Mouse (Mus musculus) left cerebral cortex, postnatal 14 days (tissue): ENCODE results near the gene Csk. TPM values are rescaled to one million over a fixed set of nuclear protein-coding genes. Genes with fewer than 3 reads are reported as not detected.
A peak's percentile ranks its signal among the peaks of the same experiment; 100 is the strongest.

ENCODE experiments used
- DNase-seq, 2 experiments: peaks; one replicate each; pipeline ENCODE4 v3.0.0; 2021 to 2022; ENCODE audit warnings: low spot score in 2 of 2, mixed read lengths in 1 of 2
- intact Hi-C: fragments of 180-260 bp; cut with DNase I; formaldehyde crosslinking; loops from one replicate; pipeline ENCODE4 v1.15.1; 2025
- total RNA-seq, 2 experiments: library from RNA; stranded (reverse); gene quantifications; 2 replicates each; pipeline ENCODE4 v1.2.3; 2021

Gene Csk
- total RNA-seq, 2 experiments from 2014 or later: 46.8 to 47.1 TPM

DNA sequence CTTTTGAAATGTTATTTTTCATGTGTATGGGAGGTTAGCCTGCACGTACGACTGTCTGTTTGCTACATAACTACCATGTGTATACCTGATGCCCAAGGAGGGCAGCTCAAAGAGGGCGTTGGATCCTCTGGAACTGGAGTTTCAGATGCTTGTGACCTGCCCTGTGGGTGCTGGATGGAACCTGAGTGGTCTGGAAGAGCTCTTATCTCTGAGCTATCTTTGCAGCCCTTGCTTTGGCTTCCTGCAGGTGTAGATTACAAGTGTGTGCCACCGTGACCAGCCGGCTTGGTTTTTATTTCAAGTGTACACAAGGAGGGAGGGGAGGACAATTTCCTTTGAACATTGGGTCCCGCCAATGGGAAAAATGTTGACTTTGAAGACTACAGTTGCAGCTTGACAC, 7.1 kb upstream of the Csk start:
- DNase-seq: no peak
- intact Hi-C loops: no loop called here

DNA sequence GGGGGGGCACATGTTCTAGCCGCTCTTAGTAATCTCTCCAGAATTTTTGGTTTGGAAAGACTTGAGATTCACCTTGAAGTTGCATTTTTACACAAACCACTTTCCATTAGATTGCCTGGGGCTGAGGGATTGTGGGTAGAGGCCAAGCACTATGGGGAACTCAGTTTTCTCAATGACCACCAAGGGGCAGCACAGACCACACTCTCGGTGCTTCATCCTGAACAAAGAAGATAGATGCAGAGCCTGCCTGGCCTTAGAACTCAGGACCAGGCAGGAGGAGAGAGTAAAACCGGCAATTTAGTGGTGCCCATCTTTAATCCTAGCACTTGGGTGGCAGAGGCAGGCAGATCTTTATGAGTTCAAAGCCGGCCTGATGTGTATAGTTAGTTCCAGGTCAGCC, 6.3 kb upstream of the Csk start:
- intact Hi-C loops: loop anchor here (1.0 to 10.0 kb wide), 2 partner anchors 85 to 335 kb away; no protein-coding TSS in a partner anchor
- peak; percentile 85 to 88 for DNase-seq

DNA sequence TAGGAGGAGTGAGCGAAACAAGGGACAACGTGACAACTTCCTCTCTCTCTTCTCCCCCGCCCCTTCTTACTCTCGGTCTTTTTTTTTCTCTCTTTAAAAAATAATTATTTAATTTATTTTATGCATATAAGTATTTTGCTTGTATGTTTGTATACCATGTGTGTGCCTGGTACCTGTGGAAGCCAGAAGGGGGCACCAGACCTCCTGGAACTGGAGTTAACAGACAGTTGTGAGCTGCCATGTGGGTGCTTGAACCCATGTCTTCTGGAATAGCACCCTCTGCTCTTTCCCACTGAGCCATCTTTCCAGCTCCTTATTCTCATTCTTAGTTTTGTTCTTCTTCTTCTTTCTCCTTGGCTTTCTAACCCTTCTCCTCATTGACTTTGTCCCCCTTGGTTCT, 5.5 kb upstream of the Csk start:
- DNase-seq: no peak
- intact Hi-C loops: loop anchor here (1.0 to 10.0 kb wide), 2 partner anchors 85 to 336 kb away; no protein-coding TSS in a partner anchor

DNA sequence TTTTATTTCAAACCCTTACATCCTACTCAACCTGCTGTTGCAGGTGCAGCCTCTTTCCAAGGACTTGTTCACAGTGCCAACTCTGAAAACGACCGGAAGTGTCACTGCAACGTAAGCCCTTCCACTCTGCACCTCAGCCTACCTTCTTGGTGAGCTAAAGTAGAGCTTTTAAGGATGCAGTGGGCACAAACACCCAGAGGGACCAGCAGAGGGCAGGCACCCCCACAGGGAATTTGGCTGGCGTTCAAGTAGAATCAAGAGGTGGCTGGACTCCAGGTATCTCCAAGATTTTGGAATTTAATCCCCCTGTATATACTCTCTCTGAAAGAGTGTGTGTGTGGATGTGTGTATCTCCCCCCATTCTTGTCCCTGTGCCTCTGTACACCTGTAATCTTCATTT, 4.4 kb upstream of the Csk start:
- intact Hi-C loops: loop anchor here (10.0 kb wide), 1 partner anchor 337 kb away; no protein-coding TSS in a partner anchor
- DNase-seq: no peak

DNA sequence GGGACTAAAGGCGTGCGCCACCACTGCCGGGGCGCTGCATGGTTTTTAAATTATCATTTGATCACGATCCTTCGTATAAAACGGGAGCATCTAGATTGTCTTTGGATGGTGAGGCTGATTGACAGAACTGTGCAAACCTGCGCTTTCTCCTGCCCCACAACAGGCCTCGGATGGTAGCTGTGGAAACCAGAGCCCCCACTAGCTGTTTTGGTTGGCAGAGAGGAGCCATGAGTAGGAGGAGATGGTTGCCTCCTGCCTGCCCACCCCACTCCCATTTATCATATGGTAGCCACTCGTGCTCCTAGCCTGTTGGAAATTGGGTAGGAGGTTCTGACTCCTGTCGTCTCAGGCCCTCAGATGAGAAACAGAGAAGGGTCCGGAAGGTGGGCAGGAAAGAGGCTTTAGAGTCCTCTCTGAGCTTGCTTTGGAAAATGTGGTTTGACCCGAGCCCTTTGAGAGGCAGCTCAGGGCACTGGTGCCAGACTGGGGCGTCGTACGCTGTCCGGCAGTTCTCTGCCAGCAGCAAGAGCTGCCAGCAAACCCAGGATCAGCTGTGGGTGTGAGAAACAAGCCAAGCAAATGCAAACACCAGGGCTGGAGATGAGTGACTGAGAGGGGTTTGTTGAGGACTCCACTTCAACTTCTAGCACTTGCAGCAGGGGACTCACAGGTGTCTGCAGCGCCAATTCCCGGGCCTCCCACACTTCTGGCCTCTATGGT, 3.4 kb upstream of the Csk start:
- intact Hi-C loops: loop anchor here (10.0 kb wide), 1 partner anchor 338 kb away; no protein-coding TSS in a partner anchor
- no peak for DNase-seq

DNA sequence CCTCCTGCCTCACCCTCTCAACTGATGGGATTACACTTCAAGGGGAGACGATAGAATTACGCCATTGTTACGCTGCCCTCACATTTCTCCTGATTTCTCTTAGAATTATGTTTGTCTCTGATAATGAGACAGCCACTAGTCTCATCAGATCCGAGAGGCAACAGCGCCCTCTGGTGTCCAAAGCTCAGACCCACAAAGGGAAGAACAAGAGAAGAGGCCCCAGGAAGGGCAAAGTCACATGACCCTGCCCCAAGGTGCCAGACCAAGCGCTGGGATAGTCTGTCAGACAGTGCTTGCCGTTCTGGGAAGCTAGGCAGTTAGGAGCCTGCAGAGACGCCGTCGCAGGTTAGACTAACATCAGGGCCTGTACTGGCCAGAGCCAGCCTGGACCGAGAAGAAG, 2.3 kb upstream of the Csk start:
- intact Hi-C loops: loop anchor here (1.0 to 10.0 kb wide), 3 partner anchors 26 to 339 kb away; no protein-coding TSS in a partner anchor
- DNase-seq: peak; percentile 93 to 96

DNA sequence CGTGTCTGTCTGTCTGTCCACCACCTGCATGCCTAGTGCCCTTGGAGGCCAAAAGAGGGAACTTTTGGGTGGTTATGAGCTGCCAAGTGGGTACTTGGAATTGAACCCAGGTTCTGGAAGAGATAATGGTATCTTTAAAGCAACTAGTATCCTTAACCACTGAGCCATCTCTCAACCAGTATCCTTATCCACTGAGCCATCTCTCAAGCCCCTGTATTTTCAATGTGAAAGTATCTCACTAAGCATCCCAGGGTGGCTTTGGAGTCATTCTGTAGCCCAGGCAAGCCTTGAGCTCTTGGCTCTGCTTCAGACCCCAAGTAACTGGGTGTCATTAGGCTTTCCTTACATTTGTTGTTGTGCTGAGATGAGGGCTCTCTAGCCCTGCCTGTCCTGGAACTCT, 1.5 kb upstream of the Csk start:
- intact Hi-C loops: loop anchor here (1.0 to 10.0 kb wide), 4 partner anchors 26 to 340 kb away; partner anchors contain the start of gene Cox5a
- no peak for DNase-seq

DNA sequence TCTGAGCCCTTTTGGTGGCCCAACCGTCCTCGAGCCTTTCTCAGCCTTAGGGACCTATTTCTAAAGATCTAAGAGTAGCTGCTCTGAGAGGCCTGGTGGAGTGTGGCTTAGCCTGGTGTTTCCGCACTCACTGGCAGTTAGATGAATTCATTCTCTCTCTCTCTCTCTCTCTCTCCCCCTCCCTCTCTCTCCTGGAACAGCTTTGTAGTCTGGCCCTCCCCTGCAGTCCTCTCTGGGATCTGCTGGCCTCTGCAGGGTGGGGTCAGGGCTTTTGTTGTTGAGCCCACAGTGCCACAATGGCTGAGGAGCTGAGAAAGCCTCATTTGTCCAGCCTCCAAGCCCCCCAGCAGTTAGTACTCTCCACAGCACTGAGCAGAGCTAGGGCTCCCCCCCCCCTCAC, 576 bp downstream of the Csk start:
- intact Hi-C loops: loop anchor here (5.0 to 10.0 kb wide), 2 partner anchors 131 to 342 kb away; partner anchors contain the start of gene Cox5a
- DNase-seq: no peak

DNA sequence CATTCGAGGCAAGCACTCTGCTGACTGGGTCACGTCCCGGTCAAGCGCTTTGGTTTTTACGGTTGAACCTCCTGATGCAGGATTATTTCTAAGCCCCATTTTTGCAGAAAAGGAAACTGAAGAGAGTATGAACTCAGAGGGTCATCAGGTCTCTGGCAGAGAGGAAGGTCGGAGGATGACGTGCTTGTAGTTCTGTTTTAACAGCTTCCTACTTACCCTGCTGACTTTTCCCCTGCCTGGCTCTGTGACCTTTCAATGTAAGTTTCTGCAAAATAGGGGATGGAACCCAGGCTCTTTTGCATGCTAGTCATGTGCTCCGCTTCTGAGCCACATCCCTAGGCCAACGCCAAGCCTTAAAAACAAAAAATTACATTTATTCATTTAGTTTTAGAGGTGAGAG, 1.1 kb downstream of the Csk start:
- DNase-seq: no peak
- intact Hi-C loops: loop anchor here (5.0 to 10.0 kb wide), 2 partner anchors 130 to 342 kb away; partner anchors contain the start of gene Cox5a

DNA sequence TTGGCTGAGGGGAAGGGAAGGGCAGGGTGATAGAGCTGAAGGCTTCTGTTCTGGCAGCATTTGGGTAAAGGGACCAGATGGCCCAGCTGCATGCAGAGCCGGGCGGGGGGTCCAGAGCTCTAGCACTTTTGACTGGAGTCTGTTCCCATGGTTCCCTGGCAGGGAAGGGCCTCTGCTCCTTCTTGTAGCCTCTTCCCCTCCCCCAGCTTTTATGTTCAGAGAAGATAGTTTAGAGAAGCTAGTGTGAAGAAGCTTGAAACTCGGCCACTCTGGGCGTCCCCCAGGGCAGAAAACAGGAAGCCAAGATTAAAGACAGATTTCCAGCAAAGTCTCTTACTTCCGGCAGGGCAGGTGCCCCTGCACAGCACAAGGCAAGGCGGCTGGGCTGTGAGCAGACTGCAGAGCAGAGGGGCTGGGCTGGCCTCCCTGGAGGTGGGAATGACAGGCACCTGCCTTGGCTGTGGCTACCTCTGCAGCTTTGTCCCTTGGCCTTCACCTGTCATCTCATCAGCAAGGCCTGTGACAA, 2.6 kb downstream of the Csk start:
- intact Hi-C loops: loop anchor here (5.0 to 10.0 kb wide), 2 partner anchors 129 to 344 kb away; partner anchors contain the start of gene Cox5a
- peak in 1 of 2 experiments; percentile 54 for DNase-seq

DNA sequence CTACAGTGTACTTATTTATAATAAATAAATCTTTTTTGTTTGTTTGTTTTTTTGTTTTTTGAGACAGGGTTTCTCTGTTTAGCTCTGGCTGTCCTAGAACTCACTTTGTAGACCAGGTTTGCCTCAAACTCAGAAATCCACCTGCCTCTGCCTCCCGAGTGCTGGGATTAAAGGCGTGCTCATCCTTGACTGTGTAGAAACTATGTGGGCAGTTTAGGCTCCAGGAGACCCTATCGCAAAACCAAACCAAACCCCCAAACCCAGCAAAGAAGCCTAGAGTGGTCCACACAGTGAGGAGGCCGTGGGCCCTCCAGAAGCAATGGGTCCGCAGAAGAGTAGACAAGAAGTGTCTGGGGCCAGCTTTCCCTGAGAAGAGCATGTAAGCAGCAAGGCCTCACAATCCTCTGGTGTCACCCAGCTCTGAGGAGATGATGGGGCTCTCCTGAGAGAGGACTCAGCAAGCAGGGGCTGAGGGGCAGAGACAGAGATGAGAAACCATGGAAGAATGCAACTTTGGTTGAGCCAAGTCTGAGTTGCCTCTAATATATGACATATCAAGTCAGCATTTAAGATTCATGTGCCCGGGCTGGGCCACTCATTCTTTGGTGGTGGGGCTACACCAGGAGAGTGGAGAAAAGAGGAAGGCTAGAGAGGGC, 3.2 kb downstream of the Csk start:
- no peak for DNase-seq
- intact Hi-C loops: loop anchor here (5.0 to 10.0 kb wide), 2 partner anchors 128 to 345 kb away; partner anchors contain the start of gene Cox5a

DNA sequence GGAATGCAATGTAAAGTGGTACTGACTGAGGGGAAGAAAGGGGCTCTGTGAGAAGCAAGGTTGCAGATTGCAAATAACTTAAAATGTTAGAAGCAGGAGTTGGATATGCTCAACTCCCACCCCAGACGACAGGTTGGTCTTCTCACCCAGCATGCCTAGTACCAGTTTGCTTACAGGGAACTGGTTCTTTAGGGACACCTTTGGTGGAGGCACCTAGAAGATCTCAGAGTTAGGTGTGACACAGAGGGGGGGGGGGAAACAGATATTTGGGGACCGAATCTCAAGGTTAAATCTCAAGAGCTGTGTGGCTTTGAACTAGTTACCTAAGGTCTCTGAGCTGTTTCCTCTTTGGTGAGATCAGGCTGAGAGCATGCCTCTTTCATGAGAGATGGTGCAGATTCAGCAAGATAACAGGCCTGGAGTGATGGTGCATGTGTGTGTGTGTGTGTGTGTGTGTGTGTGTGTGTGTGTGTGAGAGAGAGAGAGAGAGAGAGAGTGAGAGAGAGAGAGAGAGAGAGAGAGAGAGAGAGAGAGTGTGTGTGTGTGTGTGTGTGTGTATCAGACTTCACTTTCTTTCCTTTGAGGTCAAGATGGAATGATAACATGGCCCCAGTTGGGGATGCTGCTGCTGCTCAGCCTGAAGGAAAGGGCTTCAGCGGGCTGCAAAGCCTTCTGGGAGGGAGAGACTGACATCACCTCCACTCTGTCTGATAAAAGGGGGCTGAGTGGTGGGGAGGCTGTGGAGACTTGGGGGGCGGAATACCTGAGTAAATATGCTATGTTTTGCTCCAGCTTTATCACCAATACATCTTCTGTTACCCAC, 5.9 kb downstream of the Csk start:
- no peak for DNase-seq
- intact Hi-C loops: no loop called here

DNA sequence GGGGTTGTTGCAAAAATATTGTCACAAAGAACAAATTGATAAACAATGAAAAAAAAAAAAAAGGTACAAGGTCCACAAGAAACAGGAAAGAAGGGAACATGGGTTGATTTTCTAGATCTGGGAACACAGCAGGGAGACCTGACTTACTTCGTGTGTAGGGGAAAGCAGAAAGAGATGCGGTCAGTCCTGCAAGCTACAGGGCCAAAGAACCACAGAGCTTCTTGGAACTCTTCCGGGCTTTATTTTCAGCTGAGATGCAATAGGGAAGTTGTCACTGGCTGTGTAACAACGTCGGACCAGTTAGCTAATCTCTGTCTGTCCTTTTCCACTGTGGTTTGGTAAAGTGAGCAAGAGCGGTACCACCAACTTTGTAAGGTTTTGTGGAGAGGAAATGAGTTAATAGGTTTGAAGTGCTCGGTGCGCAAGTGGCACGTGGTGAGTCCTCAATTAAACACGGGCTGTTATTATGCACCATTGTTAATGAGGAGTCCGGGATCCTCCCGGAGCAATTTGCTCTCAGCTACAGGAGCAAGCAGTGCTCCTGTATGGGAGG, 6.8 kb downstream of the Csk start:
- intact Hi-C loops: no loop called here

DNA sequence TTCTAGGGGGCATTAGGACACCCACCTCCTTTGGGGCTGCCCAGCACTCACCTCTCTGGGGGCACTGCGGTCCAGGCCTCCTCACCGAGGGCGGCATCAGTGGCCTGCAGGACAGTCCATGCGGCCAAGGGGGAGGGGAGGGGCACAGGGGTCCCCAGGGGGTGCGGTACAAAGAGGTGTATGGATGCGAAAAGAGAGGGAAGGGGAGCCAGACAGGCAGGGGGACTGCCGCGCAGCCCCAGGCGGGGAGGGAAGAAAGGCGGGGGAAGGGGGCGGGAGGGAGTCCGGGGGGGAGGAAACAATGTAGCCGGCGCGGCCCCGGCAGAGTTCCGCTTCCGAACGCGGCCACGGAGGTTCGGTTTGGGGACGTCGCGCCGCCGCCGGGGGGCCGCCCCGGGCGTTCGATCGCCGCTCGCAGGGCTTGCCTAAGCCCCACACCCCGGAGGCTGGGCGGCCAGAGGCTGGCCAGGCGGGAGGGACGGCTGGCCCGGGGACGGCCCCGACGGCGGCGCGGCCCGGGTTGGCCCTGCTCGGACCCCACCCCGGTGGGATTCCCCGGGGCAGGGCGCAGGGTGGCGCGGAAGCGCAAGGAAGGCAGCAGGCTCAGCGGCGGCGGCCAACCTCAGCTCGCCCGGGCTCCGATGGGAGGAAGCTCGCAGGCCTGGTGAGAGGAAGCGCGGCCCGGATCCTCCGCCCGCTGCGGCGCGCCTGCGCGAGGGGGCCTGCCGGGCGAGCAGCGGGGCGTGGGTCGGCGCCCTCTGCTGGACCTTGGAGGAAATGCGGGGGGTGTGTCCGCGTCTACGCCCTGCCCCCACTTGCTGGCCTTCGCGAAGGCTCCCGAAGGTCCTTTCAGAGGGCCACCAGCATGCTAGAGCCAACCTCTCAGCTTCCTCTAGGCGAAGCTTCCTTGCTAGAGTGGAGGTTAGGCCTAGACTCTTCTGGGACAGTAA, 8.2 kb downstream of the Csk start:
- DNase-seq: peak; percentile 86 to 94
- intact Hi-C loops: no loop called here

More for the DNA sequence above, 6.8 kb downstream of the Csk start:
- DNase-seq: no peak

DNA sequence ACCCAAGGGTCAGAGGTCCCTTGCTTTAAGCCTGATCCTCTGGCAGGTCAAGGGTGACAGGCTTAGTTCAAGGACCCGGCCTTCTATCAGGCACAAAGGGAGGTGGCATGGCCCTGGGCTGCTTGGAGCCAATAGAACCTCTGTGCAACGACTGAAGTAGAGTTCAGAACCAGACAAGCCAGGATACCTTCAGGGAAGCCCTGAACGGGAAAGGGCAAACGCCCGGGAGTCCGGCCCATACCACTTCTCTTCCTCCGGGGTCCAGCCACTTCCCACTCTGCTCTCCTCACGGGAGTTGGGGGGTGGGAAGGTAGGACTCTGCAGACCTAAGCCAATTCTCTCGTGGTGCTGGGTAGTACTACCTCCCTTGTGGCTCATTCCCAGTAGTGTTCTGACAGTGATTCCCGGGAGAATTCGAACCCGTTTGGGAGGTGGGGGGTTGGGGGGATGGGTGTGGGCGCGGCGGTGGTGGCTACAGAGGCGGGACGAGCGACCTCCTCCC, 8.9 kb downstream of the Csk start:
- DNase-seq: no peak
- intact Hi-C loops: no loop called here

DNA sequence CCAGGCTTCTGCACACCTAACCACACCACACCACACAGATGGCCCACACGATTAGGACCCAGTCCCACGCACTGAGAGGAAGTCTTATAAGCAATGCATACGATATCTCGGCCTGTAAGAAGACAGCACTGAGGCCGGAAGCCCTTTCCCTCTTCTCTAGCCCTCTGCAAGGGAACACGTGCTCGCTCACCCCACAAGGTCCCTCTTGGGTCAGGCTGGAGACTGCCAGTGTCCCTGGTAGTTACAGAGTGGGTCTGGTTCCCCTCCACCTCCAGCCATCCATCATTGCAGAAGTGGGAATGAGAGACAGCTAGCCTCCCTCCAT, 9.6 kb downstream of the Csk start:
- intact Hi-C loops: no loop called here

DNA sequence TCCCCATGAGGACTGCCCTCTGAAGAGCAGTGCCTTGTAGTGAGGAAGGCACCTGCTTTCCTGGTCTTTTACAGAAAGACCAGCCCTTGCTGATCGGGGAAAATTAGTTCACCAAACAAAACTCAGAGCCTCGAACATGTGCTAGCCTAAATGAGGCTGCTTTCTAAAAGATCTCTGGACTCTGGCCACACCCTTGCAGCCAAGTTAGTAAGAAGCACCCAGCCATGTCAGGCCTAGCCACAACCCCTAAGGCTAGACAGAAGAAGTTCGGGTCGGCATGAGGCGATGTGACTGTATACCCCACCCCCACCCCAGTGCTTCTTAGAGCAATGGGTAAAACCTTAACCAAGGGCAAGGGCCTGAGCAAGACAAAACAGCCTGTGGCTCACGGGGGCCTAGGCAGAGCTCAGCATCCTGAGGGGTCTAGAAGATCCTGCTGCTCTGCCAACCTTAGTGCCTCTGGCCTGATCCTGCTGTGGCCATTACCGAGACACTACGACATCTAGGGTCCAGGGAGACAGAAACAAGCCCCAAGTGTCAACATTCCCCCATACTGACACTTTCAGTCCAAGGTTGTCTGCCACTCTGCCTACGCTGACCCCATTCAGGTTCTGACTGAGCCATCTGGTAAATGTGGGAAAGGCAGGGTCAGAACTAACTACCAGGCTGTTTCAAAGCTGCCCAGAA, 10.1 kb downstream of the Csk start:
- no peak for DNase-seq
- intact Hi-C loops: no loop called here

More for the DNA sequence above, 9.6 kb downstream of the Csk start:
- no peak for DNase-seq
